Mouse (Mus musculus) small intestine, adult 2 months (tissue): Measurements from ENCODE around the gene Copb1.

Experiments used
- CTCF ChIP-seq: fragments of 200-500 bp; IDR thresholded peaks from 2 replicates; pipeline ENCODE4 v1.5.1; 2012; ENCODE audit warnings: low read depth, mild to moderate bottlenecking, control low read depth, inconsistent platforms, low read length, moderate library complexity, mixed read lengths; ENCODE audit not compliant: insufficient replicate concordance, insufficient read length; ENCODE audit errors: extremely low read depth
- POLR2A ChIP-seq: fragments of 200-500 bp; IDR thresholded peaks from 2 replicates; pipeline ENCODE4 v1.6.1; 2012; ENCODE audit warnings: low read depth, mild to moderate bottlenecking, control low read depth, inconsistent platforms, low read length, moderate library complexity

DNA sequence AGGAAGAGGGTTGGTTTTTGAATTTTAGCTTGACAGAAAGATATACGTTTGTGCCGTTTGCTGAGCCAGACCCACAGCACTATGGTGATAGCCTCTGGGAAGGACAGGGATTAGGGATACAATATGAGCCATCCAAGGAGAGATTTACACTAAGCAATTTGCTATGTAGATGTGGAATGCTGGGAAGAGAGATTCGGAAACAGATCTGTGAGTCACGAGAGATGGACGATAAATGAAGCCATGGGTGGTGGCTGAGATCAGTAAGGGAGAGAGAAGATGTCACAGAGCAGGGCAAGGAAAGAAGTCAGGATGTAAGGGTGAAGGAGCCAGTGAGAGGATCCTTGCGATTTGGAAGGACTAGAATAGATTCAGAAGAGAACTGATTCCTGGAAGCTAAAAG, 71.1 kb downstream of the Copb1 start:
- TF ChIP-seq CTCF (no peak), POLR2A (no peak)
